Mouse (Mus musculus): ENCODE results near the gene Dgki. TPM values are rescaled to one million over a fixed set of nuclear protein-coding genes. Genes with fewer than 3 reads are reported as not detected.

The Dgki gene
- total RNA-seq, 1 experiment, result 0.94 TPM

GRCm38 (mm10) chr6:37097356-37098155, 202.4 kb downstream of the Dgki start:
- Histone ChIP-seq H3K36me3 (ENCODE audit: control insufficient read depth, insufficient read depth, low read length, poor library complexity, severe bottlenecking) (no peaks in the 10 kb centered on the region), H3K9ac (ENCODE audit: insufficient read depth, low read depth, low read length, poor library complexity, severe bottlenecking) (no peak overlapping the region), H3K9me3 (ENCODE audit: control insufficient read depth, insufficient read depth, low read depth, low read length) (no peaks in the 10 kb centered on the region), H3K27ac (ENCODE audit: insufficient read depth, low read depth, low read length, poor library complexity, severe bottlenecking) (no peak overlapping the region), H3K4me1 (ENCODE audit: control insufficient read depth in 2 of 2, insufficient read depth in 2 of 2, low read length in 2 of 2, poor library complexity in 1 of 2) (no peaks in the 10 kb centered on the region), H3K4me3 (ENCODE audit: insufficient read depth in 1 of 2, low read depth in 1 of 2, low read length in 2 of 2, poor library complexity in 1 of 2, severe bottlenecking in 1 of 2) (no peak overlapping the region)
- peak; percentile 84 for DNase-seq (ENCODE audit: low read depth, low spot score)
- no peak for TF ChIP-seq ZNF384 (IDR thresholded peaks at IDR 0.05; ENCODE audit: low read depth, low read length)
- TF ChIP-seq ZC3H11A (IDR thresholded peaks at IDR 0.05; ENCODE audit: borderline replicate concordance, low read depth, low read length), result peak; percentile 92
- in situ Hi-C loops (cut with MboI; ENCODE audit: low sequenced_read_pairs in 2 of 2, unreplicated experiment in 2 of 2), result loop anchor here (5.0 to 10.0 kb wide), 2 partner anchors 255 to 257 kb away; no protein-coding TSS in a partner anchor

- DNase-seq (ENCODE audit: low read depth, low spot score), result no peak
- Histone ChIP-seq H3K4me1 (ENCODE audit: control insufficient read depth in 2 of 2, insufficient read depth in 2 of 2, low read length in 2 of 2, poor library complexity in 1 of 2) (no peaks in the 10 kb centered on the region), H3K27ac (ENCODE audit: insufficient read depth, low read depth, low read length, poor library complexity, severe bottlenecking) (no peak overlapping the region), H3K9me3 (ENCODE audit: control insufficient read depth, insufficient read depth, low read depth, low read length) (no peaks in the 10 kb centered on the region), H3K9ac (ENCODE audit: insufficient read depth, low read depth, low read length, poor library complexity, severe bottlenecking) (no peak overlapping the region), H3K36me3 (ENCODE audit: control insufficient read depth, insufficient read depth, low read length, poor library complexity, severe bottlenecking) (no peaks in the 10 kb centered on the region), H3K4me3 (ENCODE audit: insufficient read depth in 1 of 2, low read depth in 1 of 2, low read length in 2 of 2, poor library complexity in 1 of 2, severe bottlenecking in 1 of 2) (no peak overlapping the region)
- in situ Hi-C loops (cut with MboI; ENCODE audit: low sequenced_read_pairs in 2 of 2, unreplicated experiment in 2 of 2), result loop anchor here (5.0 to 10.0 kb wide), 2 partner anchors 255 to 258 kb away; no protein-coding TSS in a partner anchor
- no peak for TF ChIP-seq ZC3H11A (IDR thresholded peaks at IDR 0.05; ENCODE audit: borderline replicate concordance, low read depth, low read length)
- TF ChIP-seq CHD2 (IDR thresholded peaks at IDR 0.05; ENCODE audit: low read depth, low read length), result no peak
- no peak for TF ChIP-seq ZNF384 (IDR thresholded peaks at IDR 0.05; ENCODE audit: low read depth, low read length)
- no peak for TF ChIP-seq MAFK (IDR thresholded peaks at IDR 0.05; ENCODE audit: insufficient read depth, low read depth, low read length)
- TF ChIP-seq HCFC1 (IDR thresholded peaks at IDR 0.05; ENCODE audit: borderline replicate concordance, insufficient read depth, low read length), result no peak
These were observed 203.1 kb downstream of the Dgki start for GRCm38 (mm10) chr6:37096840-37097305.

GRCm38 (mm10) chr6:37089148-37090111, 210.6 kb downstream of the Dgki start:
- TF ChIP-seq CHD2 (IDR thresholded peaks at IDR 0.05; ENCODE audit: low read depth, low read length) (no peak), HCFC1 (IDR thresholded peaks at IDR 0.05; ENCODE audit: borderline replicate concordance, insufficient read depth, low read length) (no peak), ZNF384 (IDR thresholded peaks at IDR 0.05; ENCODE audit: low read depth, low read length) (no peak), MAFK (IDR thresholded peaks at IDR 0.05; ENCODE audit: insufficient read depth, low read depth, low read length) (no peak), ZC3H11A (IDR thresholded peaks at IDR 0.05; ENCODE audit: borderline replicate concordance, low read depth, low read length) (no peak)
- in situ Hi-C loops (cut with MboI; ENCODE audit: low sequenced_read_pairs in 2 of 2, unreplicated experiment in 2 of 2), result loop anchor here in 1 of 2 experiments (10.0 kb wide), 1 partner anchor 265 kb away; no protein-coding TSS in a partner anchor
- H3K36me3 ChIP-seq (ENCODE audit: control insufficient read depth, insufficient read depth, low read length, poor library complexity, severe bottlenecking), result no peaks in the 10 kb centered on the region
- no peak for DNase-seq (ENCODE audit: low read depth, low spot score)
- H3K27ac ChIP-seq (ENCODE audit: insufficient read depth, low read depth, low read length, poor library complexity, severe bottlenecking), result no peak overlapping the region
- no peaks in the 10 kb centered on the region for H3K9me3 ChIP-seq (ENCODE audit: control insufficient read depth, insufficient read depth, low read depth, low read length)
- no peak overlapping the region for H3K4me3 ChIP-seq (ENCODE audit: insufficient read depth in 1 of 2, low read depth in 1 of 2, low read length in 2 of 2, poor library complexity in 1 of 2, severe bottlenecking in 1 of 2)
- H3K4me1 ChIP-seq (ENCODE audit: control insufficient read depth in 2 of 2, insufficient read depth in 2 of 2, low read length in 2 of 2, poor library complexity in 1 of 2), result peaks cover 0 to 2% of the 10 kb centered on the region in 2 experiments; a peak in 1 of 4 replicates
- H3K9ac ChIP-seq (ENCODE audit: insufficient read depth, low read depth, low read length, poor library complexity, severe bottlenecking), result no peak overlapping the region

- Histone ChIP-seq H3K27ac (ENCODE audit: insufficient read depth, low read depth, low read length, poor library complexity, severe bottlenecking) (no peak overlapping the region), H3K9me3 (ENCODE audit: control insufficient read depth, insufficient read depth, low read depth, low read length) (no peaks in the 10 kb centered on the region), H3K36me3 (ENCODE audit: control insufficient read depth, insufficient read depth, low read length, poor library complexity, severe bottlenecking) (no peaks in the 10 kb centered on the region), H3K9ac (ENCODE audit: insufficient read depth, low read depth, low read length, poor library complexity, severe bottlenecking) (no peak overlapping the region), H3K4me3 (ENCODE audit: insufficient read depth in 1 of 2, low read depth in 1 of 2, low read length in 2 of 2, poor library complexity in 1 of 2, severe bottlenecking in 1 of 2) (no peak overlapping the region), H3K4me1 (ENCODE audit: control insufficient read depth in 2 of 2, insufficient read depth in 2 of 2, low read length in 2 of 2, poor library complexity in 1 of 2) (no peaks in the 10 kb centered on the region)
- TF ChIP-seq ZC3H11A (IDR thresholded peaks at IDR 0.05; ENCODE audit: borderline replicate concordance, low read depth, low read length) (no peak), CHD2 (IDR thresholded peaks at IDR 0.05; ENCODE audit: low read depth, low read length) (no peak), HCFC1 (IDR thresholded peaks at IDR 0.05; ENCODE audit: borderline replicate concordance, insufficient read depth, low read length) (no peak), ZNF384 (IDR thresholded peaks at IDR 0.05; ENCODE audit: low read depth, low read length) (no peak), MAFK (IDR thresholded peaks at IDR 0.05; ENCODE audit: insufficient read depth, low read depth, low read length) (no peak)
- DNase-seq (ENCODE audit: low read depth, low spot score), result no peak
- in situ Hi-C loops (cut with MboI; ENCODE audit: low sequenced_read_pairs in 2 of 2, unreplicated experiment in 2 of 2), result no loop called here
These were observed 217.0 kb downstream of the Dgki start for GRCm38 (mm10) chr6:37082990-37083389.

Data from ES-E14 (cell line).